Mouse (Mus musculus) mature B cell (primary cell): ENCODE results near the gene Rnft2.

Experiments used
- in situ Hi-C: fragments of 300-500 bp; cut with MboI; formaldehyde crosslinking; loops from 2 replicates; pipeline ENCODE4 v1.14.3; 2019

Rnft2 gene

DNA sequence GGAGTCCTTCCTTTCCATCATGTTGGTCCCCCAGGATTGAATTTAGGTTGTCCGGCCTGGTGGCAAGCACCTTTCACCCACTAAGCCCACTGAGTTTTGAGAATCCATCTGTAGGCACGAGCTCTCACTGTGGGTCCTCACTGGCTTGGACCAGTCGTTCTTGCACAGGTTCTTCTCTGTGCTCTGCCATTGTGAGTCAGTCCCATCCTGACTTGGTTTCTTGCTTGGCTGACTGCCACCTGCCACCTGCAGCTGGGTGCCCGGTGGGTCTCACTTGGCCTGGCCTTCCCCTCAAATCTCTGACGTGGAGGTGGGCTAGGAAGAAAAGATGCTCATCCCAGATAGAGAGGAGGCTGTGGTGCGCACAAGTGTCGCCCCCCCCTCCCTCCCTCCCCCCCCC, 6.1 kb upstream of the Rnft2 start:
- in situ Hi-C loops = no loop called here

GRCm38 (mm10) chr5:118247378-118247777, 2.5 kb upstream of the Rnft2 start:
- in situ Hi-C loops = no loop called here

DNA sequence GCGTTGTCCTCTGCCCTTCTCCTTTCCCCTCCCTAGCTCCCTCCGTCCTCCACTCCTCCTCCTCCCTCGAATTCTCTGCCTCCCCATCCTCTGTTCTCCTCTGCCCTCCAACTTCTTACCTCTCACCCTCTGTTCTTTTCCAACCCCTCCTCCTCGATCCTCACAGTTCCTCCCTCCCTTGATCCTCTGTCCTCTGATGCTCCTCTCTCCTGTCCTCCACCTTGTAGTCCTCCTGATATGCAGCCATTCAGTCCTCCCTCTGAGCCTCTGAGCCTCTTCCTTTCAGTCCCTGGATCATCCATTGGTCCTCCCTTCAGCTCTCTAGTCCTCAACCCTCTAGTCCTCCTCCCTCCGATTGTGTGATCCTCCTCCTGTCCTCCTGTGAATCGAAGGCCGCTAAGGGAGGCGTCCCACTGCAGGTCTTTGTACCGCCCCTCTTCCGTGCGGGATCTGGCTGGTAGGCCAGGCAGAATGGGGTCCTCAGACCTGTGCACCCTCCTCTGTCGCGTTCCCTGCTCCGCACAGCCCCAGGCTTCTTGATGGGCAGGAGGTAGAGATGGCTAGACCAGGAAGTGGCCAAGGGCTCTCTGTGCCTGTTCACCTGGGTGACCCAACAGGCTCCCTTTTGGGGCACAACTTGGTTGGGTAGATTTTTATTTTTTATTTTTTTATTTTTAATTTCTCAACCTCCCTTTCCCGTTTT, 841 bp upstream of the Rnft2 start:
- in situ Hi-C loops = no loop called here

- in situ Hi-C loops = no loop called here
These were observed 5.2 kb downstream of the Rnft2 start for GRCm38 (mm10) chr5:118239671-118240070.

- in situ Hi-C loops = no loop called here
These were observed 8.0 kb downstream of the Rnft2 start for GRCm38 (mm10) chr5:118236891-118237290.

GRCm38 (mm10) chr5:118230071-118230611, 14.8 kb downstream of the Rnft2 start:
- in situ Hi-C loops = no loop called here

GRCm38 (mm10) chr5:118223142-118223757, 21.7 kb downstream of the Rnft2 start:
- in situ Hi-C loops = no loop called here

DNA sequence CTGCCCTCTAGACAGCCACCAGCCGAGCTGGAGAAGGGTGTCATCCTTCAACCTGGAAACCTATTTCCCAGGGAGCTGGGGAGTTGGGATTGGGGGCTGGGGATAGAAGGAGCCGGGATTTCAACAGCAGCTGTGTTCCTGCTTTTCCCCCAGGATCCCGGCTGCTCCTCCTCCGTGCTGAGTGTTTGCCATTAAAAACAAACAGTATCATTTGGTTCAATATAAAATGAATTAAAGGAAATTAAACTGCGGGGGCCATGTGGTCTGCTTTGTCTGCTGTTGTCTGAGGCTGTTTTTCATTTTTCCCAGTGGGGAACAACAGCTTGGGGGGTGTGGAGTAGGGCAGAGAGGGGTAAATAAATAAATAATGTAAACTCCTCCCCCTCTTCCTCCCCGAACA, 27.5 kb downstream of the Rnft2 start:
- in situ Hi-C loops = no loop called here

DNA sequence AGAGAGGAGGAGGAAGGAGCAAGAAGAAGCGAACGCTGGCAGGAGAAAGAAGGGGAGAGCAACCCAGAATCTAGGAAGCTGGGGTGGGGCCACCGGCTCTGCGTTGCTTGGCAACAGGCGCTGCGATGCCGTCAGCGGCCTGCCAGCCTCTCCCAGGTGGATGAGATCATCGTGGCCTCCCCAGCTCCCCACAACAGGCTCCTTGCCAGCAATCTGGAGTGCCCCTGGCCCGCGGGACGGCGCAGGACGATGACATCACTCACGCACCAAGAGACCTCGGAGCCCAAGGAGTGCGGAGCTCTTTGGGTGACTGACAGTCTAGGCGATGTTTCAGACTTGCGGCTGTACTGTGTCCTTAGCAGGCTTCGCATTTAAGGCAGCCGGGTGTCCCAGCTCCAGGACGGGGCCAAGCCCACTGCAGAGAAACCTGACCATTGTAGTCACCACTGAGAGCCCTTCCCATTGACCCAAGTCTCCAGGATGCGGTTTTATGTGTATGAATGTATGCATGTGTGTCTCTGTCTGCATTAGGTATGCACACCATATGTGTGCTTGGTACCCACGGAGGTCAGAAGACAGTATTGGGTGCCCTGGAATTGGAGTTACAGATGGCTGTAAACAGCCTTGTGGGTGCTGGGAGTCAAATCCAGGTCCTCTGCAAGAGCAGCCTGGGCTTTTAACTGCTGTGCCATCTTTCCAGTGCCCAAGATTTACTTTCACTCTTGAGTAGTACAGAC, 30.3 kb downstream of the Rnft2 start:
- in situ Hi-C loops = no loop called here

- in situ Hi-C loops = no loop called here
These were observed 30.9 kb downstream of the Rnft2 start for GRCm38 (mm10) chr5:118214012-118214411.

DNA sequence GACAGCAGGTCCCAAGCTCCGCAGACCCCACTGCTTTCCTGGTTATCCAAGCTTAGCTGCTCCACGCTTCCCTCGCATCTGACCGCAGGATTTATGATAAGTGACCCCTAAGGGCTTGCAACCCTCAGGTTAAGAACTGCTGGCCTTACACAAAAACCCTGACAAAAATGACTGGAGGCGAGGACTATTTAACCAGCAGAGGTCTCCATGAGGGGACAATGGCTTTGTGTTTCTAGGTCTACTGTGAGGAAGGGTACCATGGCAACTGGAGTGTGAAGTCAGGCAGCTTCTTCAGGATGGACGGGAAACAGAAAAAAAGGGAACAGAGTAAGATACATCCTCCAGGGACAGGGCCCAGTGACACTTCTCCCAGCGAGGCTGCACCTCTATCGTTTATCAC, 39.1 kb downstream of the Rnft2 start:
- in situ Hi-C loops = no loop called here

GRCm38 (mm10) chr5:118204675-118205440, 40.1 kb downstream of the Rnft2 start:
- in situ Hi-C loops = no loop called here

- in situ Hi-C loops = no loop called here
These were observed 45.2 kb downstream of the Rnft2 start for GRCm38 (mm10) chr5:118199670-118200069.

- in situ Hi-C loops = no loop called here
These were observed 47.5 kb downstream of the Rnft2 start for GRCm38 (mm10) chr5:118197421-118197820.

DNA sequence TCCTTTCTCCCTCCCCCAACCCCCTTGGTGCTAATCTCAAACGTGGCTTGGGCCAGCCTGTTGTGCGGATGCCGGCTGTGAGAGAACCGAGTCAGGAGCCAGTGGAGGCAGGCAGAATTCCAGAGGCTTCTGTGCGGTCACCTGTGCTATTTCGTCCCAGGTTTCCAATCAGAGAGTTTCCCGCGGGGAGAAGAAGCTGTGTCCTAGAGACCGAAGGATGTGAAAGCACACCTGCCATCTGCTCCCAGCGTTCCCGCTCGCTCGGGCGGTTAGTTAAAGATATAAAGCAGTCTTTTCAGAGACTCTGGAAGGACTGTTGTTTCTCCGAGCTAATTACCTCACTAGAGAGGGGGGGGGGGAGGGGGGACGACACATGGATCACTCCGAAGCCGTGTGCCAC, 52.7 kb downstream of the Rnft2 start:
- in situ Hi-C loops = no loop called here

- in situ Hi-C loops = no loop called here
These were observed 54.4 kb downstream of the Rnft2 start for GRCm38 (mm10) chr5:118190491-118190890.

GRCm38 (mm10) chr5:118188356-118188755, 56.6 kb downstream of the Rnft2 start:
- in situ Hi-C loops = no loop called here

DNA sequence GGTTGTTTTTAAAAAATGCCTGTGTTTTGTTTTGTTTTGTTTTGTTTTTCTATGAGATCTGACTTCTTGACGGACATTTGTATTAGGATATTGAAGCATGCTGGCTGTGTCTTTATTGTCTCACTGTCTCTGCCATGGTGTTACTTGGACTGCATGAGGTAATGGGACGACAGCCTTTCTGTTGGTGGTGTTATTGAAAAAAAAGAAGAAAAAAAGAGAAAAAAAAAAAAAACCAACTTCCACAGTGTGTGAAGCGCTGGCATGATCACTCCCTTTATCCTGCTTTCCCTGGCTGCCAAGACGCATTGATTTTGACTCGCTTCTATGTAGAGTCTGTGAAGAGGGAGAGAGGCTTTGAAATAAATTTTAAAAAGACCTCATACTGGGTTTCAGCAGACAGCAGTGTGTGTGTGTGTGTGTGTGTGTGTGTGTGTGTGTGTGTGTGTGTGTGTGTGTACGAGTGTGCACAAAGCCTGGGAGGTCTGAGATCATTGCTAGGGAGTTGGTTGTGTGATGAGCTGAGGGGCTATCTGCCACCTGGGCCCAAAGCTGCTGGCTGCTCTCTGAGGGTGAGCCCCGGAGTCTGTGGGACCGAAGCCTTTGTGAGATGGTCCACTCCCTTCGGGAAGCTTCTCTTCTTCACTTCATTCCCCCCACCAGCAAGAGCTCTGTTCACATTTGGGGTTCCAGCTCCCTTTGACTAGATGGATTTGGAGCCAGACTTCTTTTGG, 57.8 kb downstream of the Rnft2 start:
- in situ Hi-C loops = no loop called here

GRCm38 (mm10) chr5:118177640-118178039, 67.3 kb downstream of the Rnft2 start:
- in situ Hi-C loops = no loop called here

GRCm38 (mm10) chr5:118175137-118175536, 69.8 kb downstream of the Rnft2 start:
- in situ Hi-C loops = no loop called here

GRCm38 (mm10) chr5:118174310-118175009, 70.5 kb downstream of the Rnft2 start:
- in situ Hi-C loops = no loop called here
